In the genomic region with DNA sequence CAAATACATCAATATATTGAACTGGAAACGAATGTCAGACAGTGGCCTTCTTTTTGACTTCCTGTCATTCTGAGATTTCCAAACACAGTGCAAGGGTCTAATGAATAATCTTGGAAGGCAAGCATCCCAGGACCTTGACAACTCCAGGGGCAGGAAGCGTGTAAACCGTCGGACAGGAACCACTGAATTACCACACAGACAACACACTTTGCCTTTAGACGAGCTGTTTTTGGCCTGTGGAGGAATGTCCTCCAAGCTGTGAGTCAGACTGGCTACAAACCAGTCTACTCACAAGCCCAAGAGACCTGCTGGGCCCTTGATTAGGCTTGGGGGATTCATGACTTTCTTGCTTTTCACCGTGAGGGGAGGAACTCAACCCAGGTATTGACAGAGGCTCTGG, we compare ENCODE assay signal across 1 mouse cellular context.
TF ChIP-seq lines count a peak whose summit lies in the region.

No protein-coding gene starts in this region.

TF ChIP-seq in ES-E14, 5 proteins besides CTCF, POLR2A, EP300 and RAD21 (continued from another document):
- TF ChIP-seq CHD2 (IDR thresholded peaks at IDR 0.05; ENCODE audit: low read depth, low read length) (no peak), MAFK (IDR thresholded peaks at IDR 0.05; ENCODE audit: insufficient read depth, low read depth, low read length) (no peak), ZNF384 (IDR thresholded peaks at IDR 0.05; ENCODE audit: low read depth, low read length) (no peak)
TF ChIP-seq in ES-E14: peak in this region for 0.
